Mouse (Mus musculus) kidney, embryonic 15.5 days (tissue): ENCODE results near the gene Tssk3. TPM values are rescaled to one million over a fixed set of nuclear protein-coding genes. Genes with fewer than 3 reads are reported as not detected.

Source experiments
- polyA plus RNA-seq: library from polyadenylated mRNA; unstranded; fragments of >200 nt; fragmentation: Nextera tagmentation; extraction: Ambion mirVana; gene quantifications from 2 replicates; pipeline ENCODE4 v1.2.1, GENCODE M21; 2015

Tssk3 gene
- polyA plus RNA-seq, 1 experiment from 2014 or later = not detected

Other genes starting within 250 kb of the Tssk3 start
- gene C77080, start 229.6 kb downstream of the Tssk3 start, polyA plus RNA-seq = 8.3 and 9.1 TPM in 2 replicates
- 1.1 and 1.6 TPM in 2 replicates for gene Sync, start 203.4 kb downstream of the Tssk3 start, polyA plus RNA-seq
- gene Rbbp4, start 155.7 kb downstream of the Tssk3 start, polyA plus RNA-seq = 430 and 490 TPM in 2 replicates
- 46.9 and 47.5 TPM in 2 replicates for gene Zbtb8os, start 155.3 kb downstream of the Tssk3 start, polyA plus RNA-seq
- gene Zbtb8a, start 112.9 kb downstream of the Tssk3 start, polyA plus RNA-seq = 15.7 and 18.0 TPM in 2 replicates
- gene Zbtb8b, start 50.2 kb downstream of the Tssk3 start, polyA plus RNA-seq = 4.1 and 4.9 TPM in 2 replicates
- 26.4 and 28.8 TPM in 2 replicates for gene Bsdc1, start 29.4 kb downstream of the Tssk3 start, polyA plus RNA-seq
- not detected in 2 replicates for gene Fam229a, start 168 bp upstream of the Tssk3 start, polyA plus RNA-seq
- gene Marcksl1, start 22.6 kb upstream of the Tssk3 start, polyA plus RNA-seq = 881 and 886 TPM in 2 replicates
- 264 and 274 TPM in 2 replicates for gene Hdac1, start 51.7 kb upstream of the Tssk3 start, polyA plus RNA-seq
- 11.3 and 11.4 TPM in 2 replicates for gene Lck, start 82.6 kb upstream of the Tssk3 start, polyA plus RNA-seq
- gene Fam167b, start 87.5 kb upstream of the Tssk3 start, polyA plus RNA-seq = 27.8 and 29.1 TPM in 2 replicates
- gene Eif3i, start 109.6 kb upstream of the Tssk3 start, polyA plus RNA-seq = 287 and 288 TPM in 2 replicates
- 209 and 215 TPM in 2 replicates for gene Tmem234, start 109.6 kb upstream of the Tssk3 start, polyA plus RNA-seq
- gene Dcdc2b, start 123.2 kb upstream of the Tssk3 start, polyA plus RNA-seq = 2.1 and 2.4 TPM in 2 replicates
- 29.4 TPM in 2 replicates for gene Iqcc, start 128.1 kb upstream of the Tssk3 start, polyA plus RNA-seq
- gene Ccdc28b, start 132.9 kb upstream of the Tssk3 start, polyA plus RNA-seq = 52.4 and 65.7 TPM in 2 replicates
- 82.1 and 84.4 TPM in 2 replicates for gene Txlna, start 150.0 kb upstream of the Tssk3 start, polyA plus RNA-seq
- 18.6 and 18.7 TPM in 2 replicates for gene Kpna6, start 181.7 kb upstream of the Tssk3 start, polyA plus RNA-seq
- 20.2 and 21.6 TPM in 2 replicates for gene Tmem39b, start 205.8 kb upstream of the Tssk3 start, polyA plus RNA-seq